Mouse (Mus musculus) neural tube, embryonic 14.5 days (tissue): ENCODE results near the gene Megf9. TPM values are rescaled to one million over a fixed set of nuclear protein-coding genes. Genes with fewer than 3 reads are reported as not detected.
A peak's percentile ranks its signal among the peaks of the same experiment; 100 is the strongest.

Experiments used
- ATAC-seq: fragments of 200-750 bp; cut with Nextera tagmentation; 2 replicates; pipeline ENCODE4 v1.8.0; 2017; ENCODE audit warnings: low read depth, mild to moderate bottlenecking, moderate TSS enrichment, moderate library complexity
- H3K27ac ChIP-seq: fragments of 300-500 bp; sonication (generic); 2 replicates; pipeline ENCODE4 v1.5.1; 2014; ENCODE audit warnings: low read depth, mild to moderate bottlenecking, control low read depth, low read length, moderate library complexity, mixed read lengths
- H3K27me3 ChIP-seq: fragments of 300-500 bp; sonication (generic); 2 replicates; pipeline ENCODE4 v1.6.1; 2014; ENCODE audit warnings: low read length; ENCODE audit not compliant: control insufficient read depth, insufficient read depth
- H3K36me3 ChIP-seq: fragments of 300-500 bp; sonication (generic); 2 replicates; pipeline ENCODE4 v1.6.1; 2014; ENCODE audit warnings: low read length, mixed read lengths; ENCODE audit not compliant: control insufficient read depth, insufficient read depth
- H3K4me1 ChIP-seq: fragments of 300-500 bp; sonication (generic); 2 replicates; pipeline ENCODE4 v1.6.1; 2014; ENCODE audit warnings: low read length; ENCODE audit not compliant: control insufficient read depth, insufficient read depth
- H3K4me2 ChIP-seq: fragments of 300-500 bp; sonication (generic); 2 replicates; pipeline ENCODE4 v1.6.1; 2014; ENCODE audit warnings: mild to moderate bottlenecking, low read depth, low read length, control low read depth
- H3K4me3 ChIP-seq: fragments of 300-500 bp; sonication (generic); 2 replicates; pipeline ENCODE4 v1.5.1; 2014; ENCODE audit warnings: low read depth, low read length, control low read depth, mixed read lengths
- H3K9ac ChIP-seq: fragments of 300-500 bp; sonication (generic); replicated peaks from 2 replicates; pipeline ENCODE4 v1.6.1; 2014; ENCODE audit warnings: low read depth, mild to moderate bottlenecking, control low read depth, low read length, mixed read lengths
- H3K9me3 ChIP-seq: fragments of 300-500 bp; sonication (generic); 2 replicates; pipeline ENCODE4 v1.6.1; 2016; ENCODE audit warnings: low read length; ENCODE audit not compliant: control insufficient read depth
- WGBS: fragments of 180-500 bp; shearing (Covaris S2); extraction: QIAGEN DNeasy Blood & Tissue Kit; methylation state at CpG from one replicate; pipeline ENCODE4 v1.1.7; 2014; 5-methylcytosine and 5-hydroxymethylcytosine counted together
- polyA plus RNA-seq: library from polyadenylated mRNA; unstranded; fragments of >200 nt; fragmentation: Nextera tagmentation; extraction: Ambion mirVana; gene quantifications from 2 replicates; pipeline ENCODE4 v1.2.1, GENCODE M21; 2014

The Megf9 gene
- polyA plus RNA-seq, 1 experiment from 2014 or later = 43.3 TPM

- Histone ChIP-seq H3K27me3 (no peaks in the 10 kb centered on the region), H3K4me2 (no peak overlapping the region), H3K36me3 (no peaks in the 10 kb centered on the region), H3K9ac (no peak overlapping the region), H3K4me1 (no peaks in the 10 kb centered on the region), H3K9me3 (no peaks in the 10 kb centered on the region), H3K4me3 (no peak overlapping the region), H3K27ac (no peak overlapping the region)
- ATAC-seq = no peak
- WGBS = 86% methylated on average over 2 of the region's 2 CpGs
Measured at GRCm38 (mm10) chr4:70471398-70471797, 63.4 kb downstream of the Megf9 start.

DNA sequence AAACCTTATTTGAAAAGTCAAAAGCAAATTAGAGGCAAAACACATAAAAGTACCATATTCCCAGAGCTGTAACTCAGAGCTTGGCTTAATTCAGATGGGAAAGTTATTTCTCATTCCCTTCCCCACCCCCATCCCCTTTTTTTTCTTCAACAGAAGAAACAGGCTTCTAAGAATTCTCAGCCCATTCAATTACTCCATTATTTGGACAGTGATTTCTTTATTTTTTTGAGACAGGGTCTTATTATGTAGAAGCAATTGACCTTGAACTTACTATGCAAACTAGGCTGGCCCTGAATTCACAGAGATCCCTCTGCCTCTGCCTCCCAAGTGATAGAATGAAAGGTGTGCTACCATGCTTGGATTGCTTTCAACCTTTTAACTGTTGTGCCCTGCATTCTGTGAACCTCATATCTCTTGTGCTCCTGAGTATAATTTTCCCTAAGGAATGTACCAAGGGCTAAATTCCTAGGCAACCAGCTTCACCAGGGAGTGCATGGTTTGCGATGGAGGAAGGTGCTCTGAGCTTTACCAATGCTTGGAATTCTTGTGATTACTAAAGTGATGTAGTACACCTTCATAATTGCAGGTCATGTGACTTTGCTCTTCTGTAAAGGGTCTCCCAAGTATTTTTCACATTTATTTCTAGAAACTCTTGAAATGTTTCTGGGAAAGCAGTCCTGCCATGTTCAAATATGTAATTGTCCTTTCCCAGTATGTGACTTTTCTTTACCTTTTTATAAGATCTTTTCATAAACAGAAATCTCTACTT lies 68.7 kb downstream of the Megf9 start:
- H3K27me3 ChIP-seq = no peaks in the 10 kb centered on the region
- H3K4me1 ChIP-seq = 0 out of 2 replicates have a peak, but pooled peaks cover 2% of the 10 kb centered on the region
- no peak overlapping the region for H3K27ac ChIP-seq
- no peak overlapping the region for H3K4me2 ChIP-seq
- H3K9me3 ChIP-seq = no peaks in the 10 kb centered on the region
- no peak overlapping the region for H3K4me3 ChIP-seq
- 95% methylated on average over 1 of the region's 1 CpGs for WGBS
- H3K36me3 ChIP-seq = no peaks in the 10 kb centered on the region
- ATAC-seq = no peak
- H3K9ac ChIP-seq = no peak overlapping the region

DNA sequence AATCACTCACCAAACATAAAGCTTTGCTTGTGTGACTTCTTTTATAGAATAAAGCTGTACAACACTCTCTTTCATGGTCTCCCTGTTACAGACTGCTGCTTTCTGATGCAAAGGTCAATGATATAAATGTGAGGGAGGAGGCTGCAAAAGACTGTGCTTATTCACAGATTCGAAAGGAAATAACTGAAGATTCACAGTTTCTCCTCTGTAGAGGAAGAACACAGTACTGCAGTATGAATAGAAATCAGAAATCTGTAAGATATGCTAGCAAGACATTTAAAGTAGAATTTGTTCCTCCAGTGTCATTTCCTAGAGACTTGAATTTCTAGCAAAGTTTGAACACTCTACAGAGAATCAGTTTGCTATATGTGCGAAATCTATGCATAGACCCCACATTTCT lies 71.5 kb downstream of the Megf9 start:
- Histone ChIP-seq H3K36me3 (no peaks in the 10 kb centered on the region), H3K4me2 (no peak overlapping the region), H3K27me3 (no peaks in the 10 kb centered on the region), H3K9me3 (no peaks in the 10 kb centered on the region), H3K4me1 (0 out of 2 replicates have a peak, but pooled peaks cover 2% of the 10 kb centered on the region), H3K9ac (no peak overlapping the region), H3K4me3 (no peak overlapping the region), H3K27ac (no peak overlapping the region)
- no peak for ATAC-seq
- 70% methylated on average over 2 of the region's 2 CpGs for WGBS

- Histone ChIP-seq H3K27ac (no peak overlapping the region), H3K4me3 (no peak overlapping the region), H3K4me2 (no peak overlapping the region), H3K4me1 (0 out of 2 replicates have a peak, but pooled peaks cover 2% of the 10 kb centered on the region), H3K36me3 (no peaks in the 10 kb centered on the region), H3K9me3 (no peaks in the 10 kb centered on the region), H3K9ac (no peak overlapping the region), H3K27me3 (no peaks in the 10 kb centered on the region)
- no peak for ATAC-seq
Measured at GRCm38 (mm10) chr4:70461416-70461815, 73.4 kb downstream of the Megf9 start.

DNA sequence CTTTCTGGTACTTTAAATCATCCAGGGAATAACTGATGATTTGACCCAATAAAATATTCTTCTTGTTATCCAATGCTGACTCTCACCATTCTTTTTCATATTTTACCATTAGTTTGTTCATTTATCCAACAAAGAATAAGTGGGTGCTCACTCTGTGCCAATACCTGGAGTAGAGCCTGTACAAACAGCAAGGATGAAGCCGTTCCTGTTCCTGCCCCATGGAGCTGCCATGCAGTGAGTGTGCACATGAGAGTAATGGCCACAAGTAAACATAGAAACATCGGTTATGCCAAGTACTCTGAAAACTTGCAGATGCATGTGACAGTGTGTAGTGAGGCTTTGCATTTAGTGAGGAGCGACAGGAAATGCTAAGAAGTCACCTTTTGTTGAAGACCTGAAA lies 82.6 kb downstream of the Megf9 start:
- H3K4me2 ChIP-seq = no peak overlapping the region
- H3K9me3 ChIP-seq = no peaks in the 10 kb centered on the region
- WGBS = 91% methylated on average over 3 of the region's 3 CpGs
- H3K36me3 ChIP-seq = no peaks in the 10 kb centered on the region
- no peaks in the 10 kb centered on the region for H3K4me1 ChIP-seq
- no peak overlapping the region for H3K9ac ChIP-seq
- no peak overlapping the region for H3K4me3 ChIP-seq
- H3K27ac ChIP-seq = no peak overlapping the region
- no peaks in the 10 kb centered on the region for H3K27me3 ChIP-seq
- no peak for ATAC-seq

- H3K36me3 ChIP-seq = no peaks in the 10 kb centered on the region
- no peaks in the 10 kb centered on the region for H3K4me1 ChIP-seq
- no peaks in the 10 kb centered on the region for H3K9me3 ChIP-seq
- peak; percentile 60; the same call in 1 of the 2 replicates for ATAC-seq
- no peak overlapping the region for H3K4me2 ChIP-seq
- H3K4me3 ChIP-seq = no peak overlapping the region
- 1% methylated on average over 2 of the region's 2 CpGs for WGBS
- H3K27ac ChIP-seq = no peak overlapping the region
- H3K9ac ChIP-seq = no peak overlapping the region
- H3K27me3 ChIP-seq = no peaks in the 10 kb centered on the region
Measured at GRCm38 (mm10) chr4:70451750-70452149, 83.0 kb downstream of the Megf9 start.

GRCm38 (mm10) chr4:70449668-70450067 lies 85.1 kb downstream of the Megf9 start:
- H3K9me3 ChIP-seq = no peaks in the 10 kb centered on the region
- H3K9ac ChIP-seq = no peak overlapping the region
- no peaks in the 10 kb centered on the region for H3K4me1 ChIP-seq
- 88% methylated on average over 1 of the region's 1 CpGs for WGBS
- no peaks in the 10 kb centered on the region for H3K27me3 ChIP-seq
- no peak for ATAC-seq
- no peak overlapping the region for H3K4me3 ChIP-seq
- H3K27ac ChIP-seq = no peak overlapping the region
- H3K4me2 ChIP-seq = no peak overlapping the region
- H3K36me3 ChIP-seq = no peaks in the 10 kb centered on the region

- WGBS = 50% methylated on average over 3 of the region's 3 CpGs
Measured at GRCm38 (mm10) chr4:70446774-70447173, 88.0 kb downstream of the Megf9 start.

GRCm38 (mm10) chr4:70420202-70420601 lies 114.6 kb downstream of the Megf9 start:
- WGBS = 63% methylated on average over 2 of the region's 2 CpGs
- ATAC-seq = peak; percentile 52; the same call in 1 of the 2 replicates
- Histone ChIP-seq H3K27me3 (no peaks in the 10 kb centered on the region), H3K4me3 (no peak overlapping the region), H3K4me2 (no peak overlapping the region), H3K27ac (no peak overlapping the region), H3K9ac (no peak overlapping the region), H3K4me1 (no peaks in the 10 kb centered on the region), H3K9me3 (no peaks in the 10 kb centered on the region), H3K36me3 (no peaks in the 10 kb centered on the region)

More at GRCm38 (mm10) chr4:70446774-70447173, 88.0 kb downstream of the Megf9 start:
- no peaks in the 10 kb centered on the region for H3K27me3 ChIP-seq
- H3K4me1 ChIP-seq = no peaks in the 10 kb centered on the region
- peak; percentile 69; the same call in 1 of the 2 replicates for ATAC-seq
- H3K4me2 ChIP-seq = no peak overlapping the region
- H3K9ac ChIP-seq = no peak overlapping the region
- no peaks in the 10 kb centered on the region for H3K9me3 ChIP-seq
- H3K36me3 ChIP-seq = no peaks in the 10 kb centered on the region
- no peak overlapping the region for H3K4me3 ChIP-seq
- no peak overlapping the region for H3K27ac ChIP-seq
